Mouse (Mus musculus): ENCODE measurements around the gene Zfp423.

DNA sequence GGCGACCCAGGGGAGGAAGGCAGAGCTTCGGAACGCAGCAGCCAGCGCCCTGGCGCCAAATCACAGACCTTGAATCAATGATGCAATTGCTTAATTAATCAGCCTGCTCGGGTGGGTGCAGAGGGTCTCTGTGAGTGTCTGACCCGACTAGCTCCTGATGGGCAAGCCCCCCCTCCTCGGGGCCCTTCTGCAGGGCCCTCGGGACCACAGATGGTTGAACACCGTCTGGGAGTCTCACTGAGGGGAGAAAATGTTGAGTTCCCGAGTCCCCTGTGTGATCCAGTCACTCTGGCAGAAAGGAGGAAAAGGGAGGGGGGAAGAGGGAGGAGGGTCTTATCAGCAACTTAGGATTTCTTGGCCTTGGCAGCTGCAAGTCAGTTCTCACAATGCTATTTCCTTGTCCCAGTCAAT, 124.0 kb downstream of the Zfp423 start:
- TF ChIP-seq CTCF (IDR thresholded peaks at IDR 0.05) (no peak), EP300 (IDR thresholded peaks at IDR 0.05) (no peak)

All from lung, postnatal 0 days (tissue).